Mouse (Mus musculus) embryonic fibroblast, embryonic 13.5 days (primary cell): ENCODE data around the gene Unc5c. TPM values are rescaled to one million over a fixed set of nuclear protein-coding genes. Genes with fewer than 3 reads are reported as not detected.

ENCODE experiments used
- H3K27ac ChIP-seq: 2 replicates; pipeline ENCODE4 v1.5.1; 2012; ENCODE audit warnings: low read length, control low read depth, inconsistent platforms; ENCODE audit not compliant: insufficient read depth
- H3K4me1 ChIP-seq: 2 replicates; pipeline ENCODE4 v1.6.1; 2011; ENCODE audit warnings: low read length; ENCODE audit not compliant: control insufficient read depth, insufficient read depth
- H3K4me3 ChIP-seq: 2 replicates; pipeline ENCODE4 v1.5.1; 2011; ENCODE audit warnings: mild to moderate bottlenecking, control low read depth, low read length; ENCODE audit not compliant: insufficient read depth
- CTCF ChIP-seq: IDR thresholded peaks from 2 replicates; pipeline ENCODE4 v1.5.1; 2011; ENCODE audit warnings: mild to moderate bottlenecking, control low read depth, low read length, moderate library complexity, borderline replicate concordance; ENCODE audit not compliant: insufficient read depth
- POLR2A ChIP-seq: IDR thresholded peaks from 2 replicates; pipeline ENCODE4 v1.6.1; 2011; ENCODE audit warnings: low read depth, mild to moderate bottlenecking, control low read depth, low read length, moderate library complexity
- polyA plus RNA-seq: library from polyadenylated mRNA; stranded (reverse); fragments of >200 nt; gene quantifications from 2 replicates; pipeline ENCODE4 v1.2.4, GENCODE M21; 2011; ENCODE audit warnings: low read depth; ENCODE audit not compliant: missing spikeins, insufficient read length

Unc5c gene
- polyA plus RNA-seq, 1 experiment = 23.8 TPM

- H3K4me3 ChIP-seq = no peak overlapping the region
- TF ChIP-seq CTCF (no peak), POLR2A (no peak)
- H3K4me1 ChIP-seq = no peaks in the 10 kb centered on the region; the same call in 1 of the 2 replicates
- no peak overlapping the region for H3K27ac ChIP-seq
Measured at GRCm38 (mm10) chr3:141594120-141594519, 129.1 kb downstream of the Unc5c start.

- Histone ChIP-seq H3K27ac (no peak overlapping the region), H3K4me1 (no peaks in the 10 kb centered on the region; the same call in 1 of the 2 replicates), H3K4me3 (no peak overlapping the region)
- no peak for TF ChIP-seq POLR2A
- no peak for TF ChIP-seq CTCF
Measured at GRCm38 (mm10) chr3:141595073-141595472, 130.1 kb downstream of the Unc5c start.

- TF ChIP-seq POLR2A = no peak
- no peak for TF ChIP-seq CTCF
- no peaks in the 10 kb centered on the region; the same call in 1 of the 2 replicates for H3K4me1 ChIP-seq
- no peak overlapping the region for H3K27ac ChIP-seq
- no peak overlapping the region for H3K4me3 ChIP-seq
Measured at GRCm38 (mm10) chr3:141596461-141596860, 131.4 kb downstream of the Unc5c start.

GRCm38 (mm10) chr3:141596881-141597280 lies 131.9 kb downstream of the Unc5c start:
- H3K27ac ChIP-seq = no peak overlapping the region
- H3K4me3 ChIP-seq = no peak overlapping the region
- no peaks in the 10 kb centered on the region; the same call in 1 of the 2 replicates for H3K4me1 ChIP-seq
- TF ChIP-seq POLR2A (no peak), CTCF (no peak)

GRCm38 (mm10) chr3:141597974-141598373 lies 133.0 kb downstream of the Unc5c start:
- H3K4me1 ChIP-seq = no peaks in the 10 kb centered on the region; the same call in 1 of the 2 replicates
- no peak overlapping the region for H3K27ac ChIP-seq
- TF ChIP-seq CTCF (no peak), POLR2A (no peak)
- H3K4me3 ChIP-seq = no peak overlapping the region

GRCm38 (mm10) chr3:141598936-141599335 lies 133.9 kb downstream of the Unc5c start:
- no peak for TF ChIP-seq POLR2A
- no peak for TF ChIP-seq CTCF
- Histone ChIP-seq H3K4me3 (no peak overlapping the region), H3K27ac (no peak overlapping the region), H3K4me1 (no peaks in the 10 kb centered on the region; the same call in 1 of the 2 replicates)

GRCm38 (mm10) chr3:141601072-141601549 lies 136.1 kb downstream of the Unc5c start:
- Histone ChIP-seq H3K4me1 (no peaks in the 10 kb centered on the region; the same call in 1 of the 2 replicates), H3K27ac (no peak overlapping the region), H3K4me3 (no peak overlapping the region)
- TF ChIP-seq CTCF = no peak
- TF ChIP-seq POLR2A = no peak

GRCm38 (mm10) chr3:141616718-141617117 lies 151.7 kb downstream of the Unc5c start:
- Histone ChIP-seq H3K4me3 (no peak overlapping the region), H3K4me1 (no peaks in the 10 kb centered on the region), H3K27ac (no peak overlapping the region)
- no peak for TF ChIP-seq POLR2A
- TF ChIP-seq CTCF = no peak

GRCm38 (mm10) chr3:141618675-141619074 lies 153.7 kb downstream of the Unc5c start:
- TF ChIP-seq CTCF = no peak
- no peak for TF ChIP-seq POLR2A
- Histone ChIP-seq H3K4me1 (no peaks in the 10 kb centered on the region), H3K4me3 (no peak overlapping the region), H3K27ac (no peak overlapping the region)

GRCm38 (mm10) chr3:141621496-141621895 lies 156.5 kb downstream of the Unc5c start:
- H3K4me3 ChIP-seq = no peak overlapping the region
- H3K27ac ChIP-seq = no peak overlapping the region
- TF ChIP-seq POLR2A = no peak
- no peak for TF ChIP-seq CTCF
- no peaks in the 10 kb centered on the region for H3K4me1 ChIP-seq

GRCm38 (mm10) chr3:141626935-141627638 lies 162.1 kb downstream of the Unc5c start:
- TF ChIP-seq CTCF (no peak), POLR2A (no peak)
- Histone ChIP-seq H3K4me3 (no peak overlapping the region), H3K27ac (no peak overlapping the region), H3K4me1 (no peaks in the 10 kb centered on the region)
